Mouse (Mus musculus) mesoderm, embryonic 11.5 days (tissue): ENCODE data around the gene Col8a1.
A peak's percentile ranks its signal among the peaks of the same experiment; 100 is the strongest.

ENCODE experiments used
- DNase-seq: peaks from one replicate; pipeline ENCODE4 v3.0.0-alpha.2; 2012; ENCODE audit warnings: low read depth, low spot score

Gene Col8a1

DNA sequence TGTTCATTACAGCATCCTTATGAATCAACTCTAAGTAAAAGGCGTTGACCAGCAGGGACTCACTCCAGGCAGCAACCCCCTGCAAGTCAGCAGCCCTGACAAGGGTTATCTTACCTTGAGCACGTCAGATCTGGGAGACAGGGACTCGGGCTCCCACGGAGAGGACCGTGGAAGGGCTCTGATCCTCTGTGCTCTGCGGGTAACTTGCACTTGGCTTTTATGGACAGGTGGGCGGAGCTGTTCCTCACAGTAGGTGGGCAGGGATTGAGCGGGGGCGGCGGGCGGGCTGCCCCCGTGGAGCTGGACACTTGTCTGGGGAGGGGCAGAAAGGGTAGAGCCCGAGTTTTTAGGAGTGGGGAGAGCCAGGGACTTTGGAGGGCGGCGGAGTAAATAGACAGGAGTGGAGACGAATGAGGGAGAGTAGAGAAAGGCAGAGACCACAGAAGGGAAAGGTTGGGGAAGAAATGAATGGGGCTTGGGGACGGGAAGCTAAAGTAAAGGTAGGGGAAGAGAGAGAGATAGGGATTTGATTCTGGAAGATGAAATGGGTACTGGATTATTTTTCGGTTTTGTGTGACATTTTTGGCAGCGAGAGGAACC, at the start of gene Col8a1:
TSS of gene Col8a1 (minus strand) at position 212 of the 600 bp plus-strand sequence.
- peak; percentile 23 for DNase-seq

DNA sequence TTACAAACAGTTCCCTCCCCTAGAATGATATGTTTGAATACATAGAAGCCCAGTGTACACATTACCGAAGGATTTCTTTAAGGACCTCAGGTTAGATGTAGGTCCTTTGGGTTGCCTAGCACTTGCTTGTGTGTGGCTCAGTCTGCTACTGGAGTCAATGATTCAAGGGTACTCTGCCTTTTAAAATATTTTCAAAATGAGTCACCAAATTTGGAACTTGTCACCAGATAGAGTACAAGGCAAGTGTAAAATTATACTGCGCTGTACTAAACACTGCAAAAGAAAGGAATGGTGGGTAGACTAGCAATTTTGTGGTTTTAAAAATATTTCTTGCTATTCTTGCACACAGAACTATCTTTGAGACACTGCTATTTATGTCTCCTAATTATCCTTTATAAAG, 47.3 kb upstream of the Col8a1 start:
- no peak for DNase-seq

DNA sequence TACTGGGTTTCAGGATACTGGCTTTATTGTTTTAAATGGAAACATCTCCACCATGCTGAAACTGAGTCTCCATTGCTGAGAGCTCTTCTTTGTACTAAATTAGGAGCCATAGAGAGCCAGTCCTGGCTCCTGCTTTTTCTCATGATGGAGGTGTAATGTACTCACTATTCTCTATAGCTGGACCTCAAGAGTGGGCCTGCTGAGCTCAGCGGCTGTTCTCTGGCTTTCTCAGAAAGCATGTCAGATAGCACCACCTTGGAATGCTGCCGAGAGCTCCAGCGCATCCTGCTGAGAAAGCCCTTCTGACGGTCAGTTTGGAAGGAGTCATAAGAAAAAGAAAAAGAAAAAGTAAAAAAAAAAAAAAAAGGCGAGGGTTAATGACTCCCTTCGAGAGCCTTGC, 41.8 kb upstream of the Col8a1 start:
- no peak for DNase-seq

DNA sequence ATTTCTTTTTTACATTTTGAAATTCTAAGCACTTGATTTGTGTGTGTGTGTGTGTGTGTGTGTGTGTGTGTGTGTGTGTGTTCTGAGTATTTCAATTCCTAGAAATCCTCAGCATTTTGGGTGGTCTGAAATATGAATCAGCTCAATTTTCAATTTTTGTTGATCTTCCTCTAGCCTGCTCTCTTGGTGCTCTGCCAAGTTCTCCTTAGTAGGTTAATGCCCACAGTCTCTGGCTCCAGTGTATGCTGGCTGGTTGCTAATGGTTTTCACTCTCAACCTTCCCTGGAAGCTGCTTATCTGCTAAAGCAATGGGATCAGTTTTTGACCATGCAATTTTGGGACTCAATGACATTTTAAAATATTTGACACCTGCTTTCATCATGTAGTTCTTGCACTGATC, 24.5 kb upstream of the Col8a1 start:
- no peak for DNase-seq

DNA sequence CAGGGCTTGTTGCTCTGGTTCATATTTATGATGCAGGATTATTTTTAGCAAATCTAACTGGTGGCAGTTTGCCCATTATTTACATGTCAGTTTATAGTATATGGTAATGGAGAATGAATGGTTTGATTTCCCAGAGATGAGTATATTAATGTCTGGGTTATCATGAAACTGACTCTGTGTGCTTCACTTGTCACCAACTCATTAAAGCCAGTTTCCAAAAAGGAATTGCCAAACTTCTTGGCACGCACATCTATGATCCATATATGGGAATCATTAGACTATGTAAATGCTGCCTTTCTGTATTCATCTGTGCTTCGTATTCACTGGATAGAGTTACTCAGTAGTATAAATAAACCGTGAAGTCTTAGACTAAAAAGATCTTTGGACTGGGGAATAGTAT, 11.1 kb upstream of the Col8a1 start:
- no peak for DNase-seq

DNA sequence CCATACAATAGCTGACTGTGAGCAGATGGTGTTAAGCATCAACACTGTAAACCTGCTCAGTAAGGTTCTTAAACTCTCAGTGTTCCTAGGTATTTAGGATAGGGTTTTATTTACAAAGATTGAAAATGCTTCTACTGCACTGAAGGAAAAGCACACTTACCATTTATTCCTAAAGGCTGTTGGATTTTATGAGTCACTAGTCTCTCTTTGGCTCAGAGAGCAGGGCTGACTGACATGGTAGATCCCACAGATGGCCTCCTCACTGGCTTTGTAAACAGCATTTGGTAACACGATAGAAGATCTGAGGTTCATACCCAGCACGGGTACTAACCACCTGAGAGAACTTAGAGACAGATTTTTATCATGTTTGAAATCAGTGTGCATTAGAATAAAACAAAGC, 5.3 kb upstream of the Col8a1 start:
- no peak for DNase-seq

DNA sequence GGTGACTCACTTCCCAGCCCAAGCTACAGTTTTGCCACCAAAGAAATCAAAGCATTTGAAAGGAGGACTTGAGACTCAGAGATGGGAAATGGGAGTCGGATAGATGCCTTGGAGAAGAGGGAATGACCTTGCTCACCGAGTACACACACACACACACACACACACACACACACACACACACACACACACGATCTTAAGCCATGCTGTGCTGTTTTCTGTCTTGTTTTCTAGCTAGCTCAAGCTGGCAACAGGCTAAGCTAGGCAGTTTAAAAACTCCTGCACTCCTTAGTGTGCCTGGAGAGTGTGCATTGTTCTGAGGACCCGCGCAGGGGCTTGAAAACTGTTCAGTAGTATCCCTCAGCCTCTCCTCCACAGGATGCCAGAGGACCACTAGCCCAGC, 1.2 kb upstream of the Col8a1 start:
- DNase-seq = no peak

DNA sequence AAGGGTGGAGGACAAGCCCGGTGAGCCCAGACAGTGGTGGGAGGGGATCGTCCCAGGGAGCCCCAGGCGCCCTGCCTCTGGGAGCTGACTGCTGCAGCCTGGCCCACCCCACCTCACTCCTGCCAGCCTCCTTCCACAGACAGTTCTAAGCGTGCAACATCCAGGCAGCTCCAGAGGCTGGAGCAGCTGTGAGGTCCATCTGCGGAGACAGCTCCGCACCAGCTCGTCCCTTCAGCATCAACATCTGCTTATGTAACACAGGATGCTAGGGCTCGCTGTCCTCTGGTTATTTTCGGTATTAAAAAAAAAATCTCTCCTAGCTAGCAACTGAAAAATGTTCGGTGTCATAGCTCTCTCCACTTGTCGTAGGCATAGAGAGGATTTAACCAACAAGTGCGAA, 704 bp upstream of the Col8a1 start:
- peak; percentile 41 for DNase-seq

DNA sequence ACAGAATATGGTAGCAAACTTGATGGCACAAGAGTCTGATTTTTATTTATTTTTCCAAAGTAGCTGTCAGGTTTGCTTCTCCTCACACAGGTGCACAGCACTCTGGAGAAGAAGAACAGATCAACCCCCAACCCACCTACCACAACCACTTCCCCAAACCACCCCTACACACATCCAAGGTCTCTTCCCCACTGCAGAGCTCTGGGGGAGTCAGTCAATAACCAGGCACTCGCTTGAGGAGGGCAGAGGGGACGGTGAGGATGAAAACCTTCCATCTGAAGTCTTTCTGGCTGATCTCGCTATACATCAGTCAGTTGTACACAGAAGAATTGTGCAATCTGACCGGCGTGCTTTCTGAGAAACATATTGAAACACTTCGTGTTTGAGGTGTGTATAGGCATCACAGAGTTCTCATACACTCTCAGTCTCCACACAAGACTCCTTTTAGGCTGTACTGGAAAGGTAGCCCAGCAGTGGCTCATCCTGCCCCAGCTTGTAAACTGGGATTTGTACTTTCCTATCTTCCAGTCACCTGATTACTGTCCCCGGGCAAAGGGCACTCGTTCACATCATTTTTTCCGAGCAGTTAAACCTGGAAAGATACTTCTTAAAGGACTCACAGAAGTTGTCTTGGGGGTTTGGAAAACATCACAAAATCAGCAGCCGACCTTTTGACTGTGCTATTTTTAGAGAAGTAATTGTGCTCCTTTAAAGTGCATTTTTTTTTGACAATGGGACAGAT, 827 bp downstream of the Col8a1 start:
- DNase-seq = no peak

DNA sequence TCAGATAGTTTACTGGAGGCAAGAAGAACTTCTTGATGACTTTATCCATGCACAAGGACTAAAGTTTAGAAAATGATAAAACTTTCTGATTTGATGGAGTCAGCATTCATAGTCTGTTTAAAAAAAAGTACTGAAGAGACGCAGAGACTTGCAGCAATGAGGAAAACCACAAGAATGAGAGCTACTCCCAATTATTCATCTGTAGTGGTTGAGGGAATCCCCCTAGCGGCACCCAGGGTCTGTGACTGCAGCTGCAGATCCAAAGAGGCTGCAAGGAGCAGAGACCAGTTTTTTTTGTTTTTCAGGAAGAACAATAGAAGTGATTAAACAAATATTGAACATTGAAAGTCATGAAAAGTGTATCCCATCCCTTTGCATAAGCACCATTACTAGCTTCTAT, 4.0 kb downstream of the Col8a1 start:
- no peak for DNase-seq

DNA sequence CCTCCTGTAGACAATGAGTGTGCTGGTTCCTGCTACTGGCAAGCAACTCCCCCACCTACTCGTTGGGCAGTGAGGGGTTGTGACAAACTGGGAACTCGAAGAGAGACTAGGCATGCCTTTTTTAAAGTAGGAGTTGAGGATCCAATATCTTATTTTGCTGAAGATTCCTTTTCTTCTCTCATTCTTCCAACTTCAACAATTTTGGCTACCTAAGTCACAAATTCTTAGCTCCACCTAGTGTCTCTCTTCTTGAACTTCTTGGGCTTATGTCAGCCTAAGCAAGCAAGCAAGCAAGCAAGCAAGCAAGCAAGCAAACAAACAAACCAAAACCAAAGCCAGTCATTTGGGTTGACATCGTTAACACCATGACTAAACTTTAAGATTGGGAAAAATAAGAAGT, 6.4 kb downstream of the Col8a1 start:
- DNase-seq = no peak

DNA sequence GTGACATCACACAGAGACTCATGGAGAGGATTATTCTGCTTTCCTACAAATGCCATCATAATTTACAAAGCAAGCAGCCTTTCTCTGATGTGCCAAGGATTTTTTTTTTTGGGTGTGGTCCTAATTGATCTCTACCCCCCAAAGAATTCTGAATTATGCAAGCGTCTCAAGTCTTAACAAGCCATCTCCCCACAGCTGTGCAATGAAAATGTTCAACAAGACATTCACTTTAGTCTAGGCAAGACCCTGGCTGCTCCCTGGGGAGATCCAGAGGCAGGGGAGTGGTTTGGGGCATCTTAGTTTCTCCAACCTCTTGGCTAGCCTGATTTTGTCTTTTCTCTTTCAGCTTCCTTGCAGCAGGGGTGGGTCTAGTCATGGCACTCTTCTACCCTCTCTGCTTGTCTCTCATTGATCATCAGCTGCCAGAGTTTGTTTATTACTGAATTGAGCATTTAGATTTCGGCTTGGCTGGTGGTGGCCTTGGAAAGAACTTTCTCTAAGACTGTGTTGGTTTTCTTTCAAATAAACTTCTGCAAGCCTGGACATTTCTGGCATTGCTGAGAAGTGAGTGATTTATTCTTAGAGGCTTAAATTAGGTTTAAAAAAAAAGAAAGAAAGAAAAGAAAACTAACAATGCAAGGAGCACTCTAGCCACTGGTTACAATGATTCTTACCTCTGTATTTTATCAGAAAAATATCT, 7.0 kb downstream of the Col8a1 start:
- DNase-seq = no peak

DNA sequence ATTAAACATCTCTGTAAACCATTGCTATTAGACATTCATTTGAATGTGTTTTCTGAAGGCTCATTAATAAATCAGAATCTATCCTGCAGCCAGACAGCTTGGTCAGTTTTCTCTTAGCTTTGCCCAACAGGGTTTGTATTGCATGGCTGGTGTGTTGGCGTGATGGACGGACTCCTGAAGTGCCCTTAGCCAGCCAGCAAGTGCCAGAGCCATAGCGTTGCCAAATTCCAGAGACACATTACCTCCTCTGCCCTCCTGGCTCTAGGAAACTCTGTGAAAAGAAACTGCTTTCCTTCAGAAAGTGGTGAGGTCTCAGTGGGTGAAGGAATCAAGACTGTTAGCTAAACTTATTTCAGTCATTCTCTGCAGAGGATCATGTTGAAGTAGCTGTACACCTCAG, 14.4 kb downstream of the Col8a1 start:
- no peak for DNase-seq

DNA sequence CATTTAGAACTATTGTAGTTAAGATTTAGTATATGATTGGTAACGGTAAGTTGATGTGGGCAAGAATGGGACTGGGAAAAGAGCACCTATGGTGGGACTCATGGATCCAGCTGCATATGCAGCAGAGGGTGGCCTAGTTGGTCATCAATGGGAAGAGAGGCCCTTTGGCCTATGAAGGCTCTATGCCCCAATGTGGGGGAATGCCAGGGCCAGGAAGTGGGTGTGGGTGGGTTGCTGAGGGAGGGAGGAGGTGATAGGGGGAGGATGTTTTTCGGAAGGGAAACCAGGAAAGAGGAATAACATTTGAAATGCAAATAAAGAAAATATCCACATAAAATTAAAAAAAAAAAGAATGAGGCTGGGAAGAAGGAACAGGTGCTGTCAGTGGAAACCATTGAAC, 19.6 kb downstream of the Col8a1 start:
- no peak for DNase-seq

DNA sequence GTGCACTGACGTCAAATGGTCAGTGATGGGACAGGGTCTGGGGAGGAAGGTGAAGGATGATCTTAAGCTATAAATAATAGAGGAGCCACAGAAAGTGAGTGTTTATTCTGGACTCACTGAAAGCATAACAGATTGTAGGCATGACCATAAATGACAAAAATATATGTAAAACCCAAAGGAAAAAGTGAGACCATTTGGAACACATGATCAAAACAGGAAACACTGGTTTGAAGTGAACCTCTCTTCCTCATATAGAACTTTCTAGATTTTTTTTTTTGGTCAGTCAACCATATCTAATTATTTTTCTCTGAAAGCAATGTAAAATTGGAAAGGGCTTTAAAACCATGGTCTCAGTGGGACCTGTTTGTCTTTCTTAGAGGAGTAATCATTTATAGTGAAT, 21.0 kb downstream of the Col8a1 start:
- DNase-seq = no peak

DNA sequence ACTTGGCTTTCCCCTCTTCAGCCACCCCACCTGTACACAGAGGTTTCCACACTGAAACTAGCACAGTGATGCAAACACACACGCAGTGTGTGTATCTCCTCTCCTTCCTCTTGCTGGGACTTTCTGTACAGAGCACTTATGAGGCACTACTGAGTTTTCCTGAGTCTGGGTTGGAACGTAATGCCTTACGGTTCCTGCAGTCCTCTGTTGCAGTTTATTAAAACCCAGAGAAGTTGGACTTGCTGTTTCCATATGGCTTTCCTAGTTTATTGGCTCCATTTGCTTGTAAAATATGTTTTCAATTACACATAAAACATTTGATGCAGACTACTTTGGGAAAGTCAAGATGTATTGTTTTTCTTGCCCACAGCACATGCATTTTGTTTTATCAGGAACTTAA, 21.4 kb downstream of the Col8a1 start:
- DNase-seq = no peak

DNA sequence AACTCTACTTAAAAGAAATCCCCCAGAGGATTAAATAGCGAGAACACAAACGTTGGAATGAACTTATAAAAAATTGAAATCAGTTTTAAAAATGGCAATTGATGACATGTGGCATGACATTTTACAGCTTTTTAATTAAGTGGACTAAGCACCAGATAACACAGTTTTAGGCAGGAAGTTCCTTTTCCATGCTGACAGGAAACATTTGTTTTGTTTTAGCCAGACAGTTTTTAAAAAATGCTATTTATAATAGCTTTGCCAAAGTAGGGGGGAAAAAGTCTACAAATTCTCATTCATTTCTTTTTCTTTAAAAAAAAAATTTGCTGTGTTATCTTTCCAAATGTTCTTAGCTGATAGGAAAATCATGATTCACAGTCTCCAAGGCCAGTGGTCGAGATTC, 29.6 kb downstream of the Col8a1 start:
- DNase-seq = no peak

DNA sequence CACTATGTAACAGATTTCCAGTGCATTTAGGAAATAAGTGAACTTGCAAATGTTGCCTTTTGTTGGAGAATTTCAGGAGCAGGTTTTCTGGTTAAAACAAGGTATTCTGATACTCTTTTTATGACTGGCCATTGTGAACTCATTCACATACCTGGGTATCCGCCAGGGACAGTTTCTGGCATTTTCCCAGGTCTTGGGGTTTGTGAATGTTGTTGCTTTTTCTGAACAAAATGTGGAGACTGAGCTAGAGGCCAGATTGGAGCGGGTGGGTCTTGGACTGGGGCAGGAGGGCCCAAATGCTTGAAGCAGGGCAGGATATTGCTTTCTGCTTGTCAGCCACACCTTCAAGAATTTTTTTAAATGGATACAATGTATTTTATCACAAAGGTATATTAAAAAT, 35.6 kb downstream of the Col8a1 start:
- DNase-seq = no peak

DNA sequence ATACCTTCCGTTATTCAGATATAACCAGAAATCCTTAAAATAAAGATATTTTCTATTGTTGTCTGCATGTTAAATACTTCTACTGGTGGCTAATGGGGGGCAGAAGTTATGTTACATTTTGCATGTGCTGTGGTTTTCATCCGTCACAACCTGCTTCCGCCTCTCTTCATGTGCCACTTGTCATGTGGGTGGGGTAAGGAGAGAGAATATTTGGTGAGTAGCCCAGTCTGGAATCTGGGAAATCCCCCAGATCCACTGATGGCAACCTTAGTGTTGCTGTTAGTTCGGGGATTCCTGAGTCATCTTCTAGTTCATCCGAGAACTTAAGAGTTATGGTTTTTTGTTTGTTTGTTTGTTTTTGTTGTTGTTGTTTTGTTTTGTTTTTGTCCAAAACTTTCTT, 55.8 kb downstream of the Col8a1 start:
- no peak for DNase-seq

DNA sequence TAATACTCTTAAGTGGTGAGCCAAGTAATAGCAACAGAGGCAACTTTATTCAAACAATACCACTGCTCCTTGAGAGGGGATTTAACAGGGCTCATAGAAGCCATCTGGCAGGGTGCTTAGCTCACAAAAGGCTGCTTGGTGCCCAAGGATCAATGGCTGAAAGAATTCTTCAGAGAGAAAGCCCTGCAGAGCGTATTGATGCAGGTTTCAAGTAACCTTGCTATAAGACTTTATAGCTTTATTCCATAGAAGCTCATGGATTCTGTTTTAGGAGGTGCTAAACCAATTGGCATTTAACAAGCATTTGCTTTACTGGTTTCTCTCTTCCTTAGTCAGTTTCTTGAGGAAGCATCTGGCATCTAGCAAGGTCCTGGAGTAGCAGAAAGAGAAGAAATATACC, 59.8 kb downstream of the Col8a1 start:
- no peak for DNase-seq

DNA sequence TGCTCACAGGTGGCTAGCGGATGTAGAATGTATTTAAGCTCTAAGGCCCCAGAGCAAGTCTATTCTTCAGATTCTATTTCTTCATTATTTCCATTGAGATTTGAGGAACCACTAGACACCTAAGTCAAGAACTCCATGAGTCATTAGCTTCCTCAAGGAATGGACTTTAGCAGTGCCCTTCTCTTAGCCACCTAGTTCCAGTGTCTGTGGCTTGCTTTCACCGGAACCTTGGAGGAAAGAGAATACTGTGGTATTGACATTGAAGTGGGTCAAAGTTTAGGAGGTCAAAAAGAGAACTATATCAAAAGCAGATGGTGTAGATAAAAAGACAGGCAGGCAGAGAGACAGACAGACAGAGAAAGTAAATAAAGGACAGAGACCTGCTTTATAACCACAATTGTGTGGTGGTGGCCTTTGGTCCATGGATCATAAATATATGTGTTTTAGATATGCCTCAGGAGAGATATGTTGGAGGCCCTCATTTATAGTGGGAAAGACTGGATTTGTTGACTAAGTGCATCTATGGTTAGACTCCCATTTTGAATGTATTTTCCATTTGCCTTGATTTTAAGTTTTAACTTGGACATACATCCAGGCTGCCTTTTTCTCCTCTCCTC, 60.5 kb downstream of the Col8a1 start:
- no peak for DNase-seq

DNA sequence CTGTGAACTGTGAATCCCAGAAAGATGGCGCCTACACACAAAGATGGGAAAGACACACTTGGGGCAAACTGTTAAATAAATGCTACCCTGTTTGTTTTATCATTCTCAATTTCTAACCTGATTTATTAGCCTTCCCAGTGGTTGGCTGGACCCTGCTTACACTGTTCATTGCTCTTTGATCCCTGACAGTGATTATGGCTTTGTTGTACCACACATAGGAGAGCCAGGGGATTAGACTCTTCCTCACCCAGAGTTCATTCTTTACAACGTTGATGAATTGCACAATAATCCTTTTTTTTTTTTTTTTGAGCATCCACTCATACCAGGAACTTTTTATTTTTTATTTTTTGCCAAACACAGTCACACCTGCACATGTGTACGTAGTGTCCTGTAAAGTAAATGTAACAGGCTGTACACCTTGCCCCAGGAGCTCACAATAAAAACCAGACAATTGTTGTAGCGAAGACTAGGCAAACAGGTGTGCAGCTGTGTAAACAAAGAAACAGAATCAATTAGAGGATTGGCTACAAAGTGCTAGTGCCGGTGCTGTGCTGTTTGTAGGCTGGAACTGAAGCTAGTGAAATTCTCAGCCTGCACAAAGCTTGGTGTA, 68.6 kb downstream of the Col8a1 start:
- no peak for DNase-seq
